Comparison of ENCODE assay signal across 30 mouse cellular contexts in the genomic region with DNA sequence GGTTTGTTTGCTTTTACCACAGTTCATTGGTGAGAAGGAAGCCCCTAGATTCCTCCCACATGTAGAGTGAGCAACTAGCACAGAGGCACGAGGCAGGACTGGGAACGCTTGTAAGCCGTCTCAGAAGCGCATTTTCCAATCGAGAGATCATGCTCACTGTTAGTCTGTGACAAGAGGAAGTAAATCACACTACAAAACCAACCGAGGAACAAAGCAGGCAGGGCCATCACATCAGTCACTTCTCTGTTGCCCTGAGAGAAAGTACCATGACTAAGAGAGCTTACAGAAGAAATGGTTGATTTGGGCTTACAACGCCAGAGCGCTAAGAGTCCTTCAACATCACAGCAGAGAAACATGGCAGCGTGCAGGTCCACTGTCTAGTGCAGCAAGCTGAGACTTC.
A peak's percentile ranks its signal among the peaks of the same experiment; 100 is the strongest.
DNase-seq lines count a peak whose midpoint lies in the region; ATAC-seq and TF ChIP-seq lines count a peak whose summit lies in the region.
"Had no signal": no experiment of that assay in that cellular context is flagged by ENCODE, and none has a peak within 500 bp of the region (broad histone marks: within the 10 kb centered on the region; RNA-seq: fewer than 3 reads in every experiment).

No protein-coding gene starts in this region.

- no peak for DNase-seq in layer of hippocampus, adult 2 months (ENCODE audit: low spot score in 2 of 2)
- no peak for DNase-seq in layer of hippocampus, adult 8-10 months (ENCODE audit: low spot score in 2 of 2)
- DNase-seq in thymus, postnatal 14 days, result peak; percentile 13
- no peak for DNase-seq in thymus, postnatal 4 days
- no peak for DNase-seq in neural tube, embryonic 10.5 days (ENCODE audit: extremely low spot score, low spot score)
- DNase-seq in left cerebral cortex, postnatal 36 days (ENCODE audit: low spot score in 2 of 2), result no peak
- DNase-seq: adrenal gland, adult 2 months; cerebellum, adult 9-10 months; forebrain, postnatal 0 days; gastrocnemius, postnatal 36 days; heart, postnatal 4 days; kidney, adult 2 months; layer of hippocampus, postnatal 36 days; left cerebral cortex, postnatal 4 days; lung, embryonic 14.5 days; lung, postnatal 4 days; retina, postnatal 1 day; right cerebral cortex, postnatal 25 days; spleen, adult 18-20 months had no signal

- peak; percentile 92 for ATAC-seq in megakaryocyte, adult 5-6 weeks (ENCODE audit: poor library complexity, severe bottlenecking)
- ATAC-seq in forebrain, embryonic 12.5 days (ENCODE audit: low FRiP score), result no peak
- ATAC-seq: CD4-positive, CD25-positive, alpha-beta regulatory T cell, adult 4 months; forebrain, postnatal 0 days had no signal

- intact Hi-C loops in left cerebral cortex, postnatal 36 days (cut with DNase I), result no loop called here

- no peak for TF ChIP-seq CTCF in layer of hippocampus, adult 2 months (conservative IDR thresholded peaks at IDR 0.05)

- no peak overlapping the region for H3K4me2 ChIP-seq in forebrain, embryonic 12.5 days
- H3K4me2 ChIP-seq: heart, embryonic 15.5 days; hindbrain, embryonic 15.5 days; limb, embryonic 15.5 days; lung, embryonic 14.5 days; midbrain, embryonic 11.5 days; stomach, embryonic 15.5 days had no signal

- peaks cover 24% of the 10 kb centered on the region for H3K4me1 ChIP-seq in forebrain, embryonic 12.5 days
- H3K4me1 ChIP-seq: heart, embryonic 15.5 days; stomach, embryonic 15.5 days had no signal

- no peaks in the 10 kb centered on the region for H3K9me3 ChIP-seq in forebrain, embryonic 12.5 days
- H3K9me3 ChIP-seq: embryonic facial prominence, embryonic 10.5 days; heart, embryonic 15.5 days; hindbrain, embryonic 15.5 days; limb, embryonic 15.5 days; stomach, embryonic 15.5 days had no signal

- H3K9ac ChIP-seq in forebrain, embryonic 12.5 days, result no peak overlapping the region
- H3K9ac ChIP-seq: forebrain, postnatal 0 days; heart, embryonic 15.5 days; hindbrain, embryonic 15.5 days; limb, embryonic 15.5 days; liver, embryonic 14.5 days; lung, embryonic 14.5 days; stomach, embryonic 15.5 days had no signal

- no peaks in the 10 kb centered on the region for H3K36me3 ChIP-seq in forebrain, embryonic 12.5 days (replicated peaks)
- H3K36me3 ChIP-seq: embryonic facial prominence, embryonic 10.5 days; heart, embryonic 15.5 days; hindbrain, embryonic 15.5 days; limb, embryonic 15.5 days; stomach, embryonic 15.5 days had no signal

- WGBS in forebrain, embryonic 12.5 days, result 90% methylated on average over 9 of the region's 9 CpGs

- H3K27me3 ChIP-seq in forebrain, embryonic 12.5 days, result peaks cover 16% of the 10 kb centered on the region
- H3K27me3 ChIP-seq: heart, embryonic 15.5 days; hindbrain, embryonic 15.5 days; limb, embryonic 15.5 days; stomach, embryonic 15.5 days had no signal

- 0 out of 2 replicates have a peak overlapping the region, but pooled peaks have one; percentile 23 for H3K27ac ChIP-seq in layer of hippocampus, adult 2 months
- no peak overlapping the region for H3K27ac ChIP-seq in forebrain, embryonic 12.5 days
- H3K27ac ChIP-seq: embryonic facial prominence, embryonic 10.5 days; heart, embryonic 15.5 days; hindbrain, embryonic 15.5 days; kidney, postnatal 0 days; limb, embryonic 15.5 days; liver, embryonic 14.5 days; stomach, embryonic 15.5 days had no signal

- no peak overlapping the region for H3K4me3 ChIP-seq in layer of hippocampus, adult 2 months
- H3K4me3 ChIP-seq in forebrain, embryonic 12.5 days (replicated peaks), result no peak overlapping the region
- H3K4me3 ChIP-seq: embryonic facial prominence, embryonic 10.5 days; heart, embryonic 15.5 days; hindbrain, embryonic 15.5 days; limb, embryonic 15.5 days; stomach, embryonic 15.5 days had no signal
